Mouse (Mus musculus): ENCODE measurements at regions not wholly inside any gene's neighbourhood (a gene's known extent, or its start where the extent isn't known, plus 50 kb on each side); places are given as distances from the start of the nearest gene placed in this dataset.
A peak's percentile ranks its signal among the peaks of the same experiment; 100 is the strongest.
"Not testable (repeated sequence)": the region's sequence is repeated elsewhere in the genome, so short reads cannot be mapped to it uniquely, and the experiment has no call there.

GRCm38 (mm10) chr14:113838237-113838636 is 523.8 kb downstream of the Tpm3-rs7 start:
- H3K36me3 ChIP-seq, result no peaks in the 10 kb centered on the region
- H3K27ac ChIP-seq (ENCODE audit: poor library complexity, severe bottlenecking), result no peak overlapping the region
- H3K4me3 ChIP-seq, result no peak overlapping the region
- H3K9ac ChIP-seq, result no peak overlapping the region
- H3K4me1 ChIP-seq (replicated peaks), result no peaks in the 10 kb centered on the region
- H3K4me2 ChIP-seq, result no peak overlapping the region
- WGBS, result 21% methylated on average over 5 of the region's 5 CpGs
- ATAC-seq (ENCODE audit: insufficient number of reproducible peaks, low FRiP score), result 0 out of 2 replicates have a peak, but pooled peaks have one; percentile 39
- no peaks in the 10 kb centered on the region for H3K27me3 ChIP-seq (replicated peaks)
- no peaks in the 10 kb centered on the region for H3K9me3 ChIP-seq (replicated peaks)

- not testable (repeated sequence) for H3K9ac ChIP-seq; H3K27ac ChIP-seq (ENCODE audit: poor library complexity, severe bottlenecking); ATAC-seq (ENCODE audit: insufficient number of reproducible peaks, low FRiP score); H3K4me3 ChIP-seq; H3K4me2 ChIP-seq; H3K36me3 ChIP-seq; H3K4me1 ChIP-seq (replicated peaks); H3K9me3 ChIP-seq (replicated peaks); H3K27me3 ChIP-seq (replicated peaks)
- 77% methylated on average over 1 of the region's 1 CpGs for WGBS
Observed at GRCm38 (mm10) chr14:113847836-113848235, 533.4 kb downstream of the Tpm3-rs7 start.

- Histone ChIP-seq H3K4me2 (no peak overlapping the region), H3K27me3 (replicated peaks) (no peaks in the 10 kb centered on the region), H3K4me1 (replicated peaks) (no peaks in the 10 kb centered on the region), H3K36me3 (no peaks in the 10 kb centered on the region), H3K9me3 (replicated peaks) (no peaks in the 10 kb centered on the region), H3K27ac (ENCODE audit: poor library complexity, severe bottlenecking) (no peak overlapping the region), H3K4me3 (no peak overlapping the region), H3K9ac (no peak overlapping the region)
- WGBS, result 84% methylated on average over 4 of the region's 4 CpGs
- no peak for ATAC-seq (ENCODE audit: insufficient number of reproducible peaks, low FRiP score)
Observed at GRCm38 (mm10) chr14:113852988-113853387, 538.6 kb downstream of the Tpm3-rs7 start.

GRCm38 (mm10) chr14:113867123-113868019 is 553.0 kb downstream of the Tpm3-rs7 start:
- no peak overlapping the region for H3K9ac ChIP-seq
- H3K36me3 ChIP-seq, result no peaks in the 10 kb centered on the region
- H3K4me3 ChIP-seq, result no peak overlapping the region
- WGBS, result 78% methylated on average over 5 of the region's 5 CpGs
- ATAC-seq (ENCODE audit: insufficient number of reproducible peaks, low FRiP score), result no peak
- H3K4me2 ChIP-seq, result no peak overlapping the region
- no peak overlapping the region for H3K27ac ChIP-seq (ENCODE audit: poor library complexity, severe bottlenecking)
- H3K9me3 ChIP-seq (replicated peaks), result no peaks in the 10 kb centered on the region
- H3K27me3 ChIP-seq (replicated peaks), result no peaks in the 10 kb centered on the region
- H3K4me1 ChIP-seq (replicated peaks), result no peaks in the 10 kb centered on the region

- no peak for ATAC-seq (ENCODE audit: insufficient number of reproducible peaks, low FRiP score)
- Histone ChIP-seq H3K4me2 (no peak overlapping the region), H3K9me3 (replicated peaks) (no peaks in the 10 kb centered on the region), H3K27me3 (replicated peaks) (no peaks in the 10 kb centered on the region), H3K4me1 (replicated peaks) (no peaks in the 10 kb centered on the region), H3K27ac (ENCODE audit: poor library complexity, severe bottlenecking) (no peak overlapping the region), H3K36me3 (no peaks in the 10 kb centered on the region), H3K4me3 (no peak overlapping the region), H3K9ac (no peak overlapping the region)
Observed at GRCm38 (mm10) chr14:113883581-113883980, 569.2 kb downstream of the Tpm3-rs7 start.

- H3K4me2 ChIP-seq, result no peak overlapping the region
- no peak overlapping the region for H3K4me3 ChIP-seq
- no peaks in the 10 kb centered on the region for H3K4me1 ChIP-seq (replicated peaks)
- no peaks in the 10 kb centered on the region for H3K36me3 ChIP-seq
- H3K9me3 ChIP-seq (replicated peaks), result no peaks in the 10 kb centered on the region
- no peak overlapping the region for H3K27ac ChIP-seq (ENCODE audit: poor library complexity, severe bottlenecking)
- no peak overlapping the region for H3K9ac ChIP-seq
- no peaks in the 10 kb centered on the region for H3K27me3 ChIP-seq (replicated peaks)
- ATAC-seq (ENCODE audit: insufficient number of reproducible peaks, low FRiP score), result no peak
- WGBS, result 75% methylated on average over 6 of the region's 6 CpGs
Observed at GRCm38 (mm10) chr14:113886925-113887871, 572.8 kb downstream of the Tpm3-rs7 start.

- no peak overlapping the region for H3K27ac ChIP-seq (ENCODE audit: poor library complexity, severe bottlenecking)
- H3K4me1 ChIP-seq (replicated peaks), result no peaks in the 10 kb centered on the region
- no peak overlapping the region for H3K4me3 ChIP-seq
- H3K27me3 ChIP-seq (replicated peaks), result no peaks in the 10 kb centered on the region
- H3K9ac ChIP-seq, result no peak overlapping the region
- ATAC-seq (ENCODE audit: insufficient number of reproducible peaks, low FRiP score), result no peak
- WGBS, result 52% methylated on average over 1 of the region's 1 CpGs
- H3K9me3 ChIP-seq (replicated peaks), result no peaks in the 10 kb centered on the region
- no peaks in the 10 kb centered on the region for H3K36me3 ChIP-seq
- H3K4me2 ChIP-seq, result no peak overlapping the region
Observed at GRCm38 (mm10) chr14:113930779-113931178, 616.4 kb downstream of the Tpm3-rs7 start.

- H3K27ac ChIP-seq (ENCODE audit: poor library complexity, severe bottlenecking), result no peak overlapping the region
- no peaks in the 10 kb centered on the region for H3K27me3 ChIP-seq (replicated peaks)
- no peak overlapping the region for H3K9ac ChIP-seq
- no peak for ATAC-seq (ENCODE audit: insufficient number of reproducible peaks, low FRiP score)
- no peaks in the 10 kb centered on the region for H3K4me1 ChIP-seq (replicated peaks)
- no peaks in the 10 kb centered on the region for H3K36me3 ChIP-seq
- H3K4me3 ChIP-seq, result no peak overlapping the region
- 87% methylated on average over 4 of the region's 4 CpGs for WGBS
- no peaks in the 10 kb centered on the region for H3K9me3 ChIP-seq (replicated peaks)
- no peak overlapping the region for H3K4me2 ChIP-seq
Observed at GRCm38 (mm10) chr14:113933841-113934240, 619.4 kb downstream of the Tpm3-rs7 start.

Data from heart, embryonic 12.5 days (tissue).